Mouse (Mus musculus): Measurements from ENCODE around the gene Ldb3. TPM values are rescaled to one million over a fixed set of nuclear protein-coding genes. Genes with fewer than 3 reads are reported as not detected.

Gene Ldb3
- polyA plus RNA-seq (2014; fragmentation: Nextera tagmentation; extraction: Ambion mirVana) = 1.3 and 1.8 TPM in 2 replicates

DNA sequence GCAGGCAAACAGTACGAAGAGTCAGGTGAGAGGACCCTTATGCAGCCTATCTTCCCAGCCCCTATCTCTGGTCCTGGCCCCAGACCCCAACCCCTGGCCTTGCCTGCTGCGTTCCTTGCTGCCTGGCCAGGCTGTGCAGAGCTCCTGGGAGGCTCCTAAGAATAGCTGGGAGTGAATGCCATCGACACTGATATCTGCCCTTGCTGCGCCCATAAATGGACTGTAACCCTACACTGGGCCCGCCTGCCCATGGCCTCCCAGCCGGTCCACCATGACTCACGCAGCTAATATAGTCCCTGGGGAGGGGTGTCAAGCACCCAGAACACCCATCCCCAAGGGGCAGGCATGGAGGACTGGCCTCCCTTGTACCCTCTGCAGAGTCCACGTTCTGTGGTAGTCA is at the start of gene Ldb3:
Ldb3 (minus strand) TSS at position 185 of the 400 bp plus-strand sequence.
- no peak within 1 kb of the TSS for H3K9ac ChIP-seq (replicated peaks; ENCODE audit: low read depth, low read length)
- H3K4me2 ChIP-seq (replicated peaks; ENCODE audit: low read depth, low read length) = no peak within 1 kb of the TSS
- 49% methylated on average over 8 of the region's 8 CpGs for WGBS
- no peaks in the 10 kb centered on the region for H3K27me3 ChIP-seq (ENCODE audit: control insufficient read depth, insufficient read depth, low read length)
- H3K27ac ChIP-seq (ENCODE audit: low read length) = no peak within 1 kb of the TSS
- H3K4me3 ChIP-seq (ENCODE audit: low read depth, low read length) = no peak within 1 kb of the TSS
- peaks cover 5% of the 10 kb centered on the region; the same call in 1 of the 2 replicates for H3K4me1 ChIP-seq (ENCODE audit: control insufficient read depth, insufficient read depth, low read length)
- ATAC-seq (ENCODE audit: insufficient number of reproducible peaks, insufficient read depth, low FRiP score, low read depth) = no peak
- H3K36me3 ChIP-seq (ENCODE audit: control insufficient read depth, insufficient read depth, low read length) = no peaks in the 10 kb centered on the region
- no peaks in the 10 kb centered on the region for H3K9me3 ChIP-seq (ENCODE audit: control insufficient read depth, low read depth, low read length)

DNA sequence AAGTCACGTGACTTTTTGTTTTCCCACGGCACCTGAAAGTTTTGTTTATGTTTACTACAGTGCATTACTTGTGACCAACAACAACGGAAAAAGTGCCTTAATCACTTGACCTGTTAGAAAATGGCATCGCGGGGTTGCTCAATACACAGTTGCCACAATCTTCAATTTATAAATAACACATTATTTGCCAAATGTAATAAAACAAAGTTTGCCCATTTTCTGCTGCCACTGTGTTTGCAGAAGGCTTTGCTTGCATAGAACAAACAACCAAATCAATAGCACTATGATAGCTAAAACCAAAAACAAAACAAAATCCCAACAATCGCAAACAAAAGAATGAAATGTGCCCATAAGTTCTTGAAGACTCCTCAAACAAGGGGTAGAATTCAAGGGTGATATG is 47.2 kb upstream of the Ldb3 start:
- no peak overlapping the region for H3K9ac ChIP-seq (replicated peaks; ENCODE audit: low read depth, low read length)
- H3K27me3 ChIP-seq (ENCODE audit: control insufficient read depth, insufficient read depth, low read length) = no peaks in the 10 kb centered on the region
- H3K4me1 ChIP-seq (ENCODE audit: control insufficient read depth, insufficient read depth, low read length) = no peaks in the 10 kb centered on the region
- no peak overlapping the region for H3K4me3 ChIP-seq (ENCODE audit: low read depth, low read length)
- H3K27ac ChIP-seq (ENCODE audit: low read length) = no peak overlapping the region
- H3K36me3 ChIP-seq (ENCODE audit: control insufficient read depth, insufficient read depth, low read length) = no peaks in the 10 kb centered on the region
- ATAC-seq (ENCODE audit: insufficient number of reproducible peaks, insufficient read depth, low FRiP score, low read depth) = no peak
- no peaks in the 10 kb centered on the region for H3K9me3 ChIP-seq (ENCODE audit: control insufficient read depth, low read depth, low read length)
- WGBS = 77% methylated on average over 6 of the region's 6 CpGs
- no peak overlapping the region for H3K4me2 ChIP-seq (replicated peaks; ENCODE audit: low read depth, low read length)

GRCm38 (mm10) chr14:34635192-34635591 is 46.7 kb upstream of the Ldb3 start:
- no peaks in the 10 kb centered on the region for H3K36me3 ChIP-seq (ENCODE audit: control insufficient read depth, insufficient read depth, low read length)
- H3K27ac ChIP-seq (ENCODE audit: low read length) = no peak overlapping the region
- H3K4me3 ChIP-seq (ENCODE audit: low read depth, low read length) = no peak overlapping the region
- no peaks in the 10 kb centered on the region for H3K4me1 ChIP-seq (ENCODE audit: control insufficient read depth, insufficient read depth, low read length)
- no peaks in the 10 kb centered on the region for H3K27me3 ChIP-seq (ENCODE audit: control insufficient read depth, insufficient read depth, low read length)
- no peak overlapping the region for H3K9ac ChIP-seq (replicated peaks; ENCODE audit: low read depth, low read length)
- ATAC-seq (ENCODE audit: insufficient number of reproducible peaks, insufficient read depth, low FRiP score, low read depth) = no peak
- no peak overlapping the region for H3K4me2 ChIP-seq (replicated peaks; ENCODE audit: low read depth, low read length)
- H3K9me3 ChIP-seq (ENCODE audit: control insufficient read depth, low read depth, low read length) = no peaks in the 10 kb centered on the region
- 32% methylated on average over 7 of the region's 7 CpGs for WGBS

GRCm38 (mm10) chr14:34632722-34633448 is 44.4 kb upstream of the Ldb3 start:
- no peaks in the 10 kb centered on the region for H3K36me3 ChIP-seq (ENCODE audit: control insufficient read depth, insufficient read depth, low read length)
- H3K4me2 ChIP-seq (replicated peaks; ENCODE audit: low read depth, low read length) = no peak overlapping the region
- H3K9ac ChIP-seq (replicated peaks; ENCODE audit: low read depth, low read length) = no peak overlapping the region
- 65% methylated on average over 10 of the region's 10 CpGs for WGBS
- H3K27ac ChIP-seq (ENCODE audit: low read length) = no peak overlapping the region
- H3K4me3 ChIP-seq (ENCODE audit: low read depth, low read length) = no peak overlapping the region
- H3K9me3 ChIP-seq (ENCODE audit: control insufficient read depth, low read depth, low read length) = no peaks in the 10 kb centered on the region
- no peaks in the 10 kb centered on the region for H3K27me3 ChIP-seq (ENCODE audit: control insufficient read depth, insufficient read depth, low read length)
- ATAC-seq (ENCODE audit: insufficient number of reproducible peaks, insufficient read depth, low FRiP score, low read depth) = no peak
- no peaks in the 10 kb centered on the region for H3K4me1 ChIP-seq (ENCODE audit: control insufficient read depth, insufficient read depth, low read length)

DNA sequence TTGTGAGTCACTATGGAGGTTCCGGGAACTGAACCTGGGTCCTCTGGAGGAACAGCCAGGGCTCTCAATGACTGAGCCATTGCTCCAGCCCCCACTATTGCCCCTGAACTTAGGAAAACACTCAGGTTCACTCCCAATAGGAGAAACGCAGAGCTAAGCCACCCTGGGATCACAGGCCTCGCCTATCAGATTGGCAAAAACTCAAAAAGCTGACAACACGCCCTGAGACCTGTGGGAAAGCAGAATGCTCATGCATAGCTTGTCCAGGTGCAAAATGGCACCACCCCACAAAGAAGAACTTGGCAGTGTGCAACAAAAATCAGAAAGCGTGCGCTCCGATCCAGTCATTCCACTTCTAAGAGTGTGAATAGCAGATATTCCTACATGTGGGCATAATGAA is 38.3 kb upstream of the Ldb3 start:
- no peaks in the 10 kb centered on the region for H3K36me3 ChIP-seq (ENCODE audit: control insufficient read depth, insufficient read depth, low read length)
- no peaks in the 10 kb centered on the region for H3K9me3 ChIP-seq (ENCODE audit: control insufficient read depth, low read depth, low read length)
- H3K4me3 ChIP-seq (ENCODE audit: low read depth, low read length) = no peak overlapping the region
- no peaks in the 10 kb centered on the region for H3K4me1 ChIP-seq (ENCODE audit: control insufficient read depth, insufficient read depth, low read length)
- H3K9ac ChIP-seq (replicated peaks; ENCODE audit: low read depth, low read length) = no peak overlapping the region
- WGBS = 76% methylated on average over 7 of the region's 7 CpGs
- H3K4me2 ChIP-seq (replicated peaks; ENCODE audit: low read depth, low read length) = no peak overlapping the region
- H3K27ac ChIP-seq (ENCODE audit: low read length) = no peak overlapping the region
- no peak for ATAC-seq (ENCODE audit: insufficient number of reproducible peaks, insufficient read depth, low FRiP score, low read depth)
- H3K27me3 ChIP-seq (ENCODE audit: control insufficient read depth, insufficient read depth, low read length) = no peaks in the 10 kb centered on the region

GRCm38 (mm10) chr14:34623531-34624210 is 35.2 kb upstream of the Ldb3 start:
- H3K4me1 ChIP-seq (ENCODE audit: control insufficient read depth, insufficient read depth, low read length) = no peaks in the 10 kb centered on the region
- no peaks in the 10 kb centered on the region for H3K27me3 ChIP-seq (ENCODE audit: control insufficient read depth, insufficient read depth, low read length)
- no peak overlapping the region for H3K9ac ChIP-seq (replicated peaks; ENCODE audit: low read depth, low read length)
- no peak overlapping the region for H3K4me2 ChIP-seq (replicated peaks; ENCODE audit: low read depth, low read length)
- no peaks in the 10 kb centered on the region for H3K9me3 ChIP-seq (ENCODE audit: control insufficient read depth, low read depth, low read length)
- no peak overlapping the region for H3K4me3 ChIP-seq (ENCODE audit: low read depth, low read length)
- WGBS = 67% methylated on average over 16 of the region's 16 CpGs
- H3K36me3 ChIP-seq (ENCODE audit: control insufficient read depth, insufficient read depth, low read length) = no peaks in the 10 kb centered on the region
- H3K27ac ChIP-seq (ENCODE audit: low read length) = no peak overlapping the region
- no peak for ATAC-seq (ENCODE audit: insufficient number of reproducible peaks, insufficient read depth, low FRiP score, low read depth)

DNA sequence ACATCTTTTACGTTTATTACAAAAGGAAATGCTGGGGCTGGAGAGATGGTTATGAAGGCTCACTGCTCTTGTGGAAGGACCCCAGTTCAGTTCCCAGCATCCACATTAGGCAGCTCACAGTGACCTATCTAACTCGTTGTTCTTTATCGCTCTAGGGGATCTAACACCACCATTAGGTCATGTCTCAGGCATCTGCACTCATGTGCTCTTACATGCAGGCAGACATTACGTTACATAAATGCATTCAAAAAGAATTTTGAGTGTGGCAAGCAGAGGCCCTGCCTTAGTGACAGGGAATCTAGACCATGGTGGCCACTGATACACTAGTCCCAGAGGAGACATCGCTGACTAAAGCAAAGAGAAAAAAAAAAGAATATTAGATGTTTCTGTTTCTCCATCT is 34.6 kb upstream of the Ldb3 start:
- Histone ChIP-seq H3K27ac (ENCODE audit: low read length) (no peak overlapping the region), H3K4me1 (ENCODE audit: control insufficient read depth, insufficient read depth, low read length) (no peaks in the 10 kb centered on the region), H3K9ac (replicated peaks; ENCODE audit: low read depth, low read length) (no peak overlapping the region), H3K27me3 (ENCODE audit: control insufficient read depth, insufficient read depth, low read length) (no peaks in the 10 kb centered on the region), H3K36me3 (ENCODE audit: control insufficient read depth, insufficient read depth, low read length) (no peaks in the 10 kb centered on the region), H3K9me3 (ENCODE audit: control insufficient read depth, low read depth, low read length) (no peaks in the 10 kb centered on the region), H3K4me3 (ENCODE audit: low read depth, low read length) (no peak overlapping the region), H3K4me2 (replicated peaks; ENCODE audit: low read depth, low read length) (no peak overlapping the region)
- no peak for ATAC-seq (ENCODE audit: insufficient number of reproducible peaks, insufficient read depth, low FRiP score, low read depth)
- WGBS = 81% methylated on average over 5 of the region's 5 CpGs

- no peak for ATAC-seq (ENCODE audit: insufficient number of reproducible peaks, insufficient read depth, low FRiP score, low read depth)
- H3K9ac ChIP-seq (replicated peaks; ENCODE audit: low read depth, low read length) = no peak overlapping the region
Measured at GRCm38 (mm10) chr14:34620611-34621376, 32.3 kb upstream of the Ldb3 start.

More at GRCm38 (mm10) chr14:34620611-34621376, 32.3 kb upstream of the Ldb3 start:
- H3K4me1 ChIP-seq (ENCODE audit: control insufficient read depth, insufficient read depth, low read length) = no peaks in the 10 kb centered on the region
- no peak overlapping the region for H3K4me2 ChIP-seq (replicated peaks; ENCODE audit: low read depth, low read length)
- no peaks in the 10 kb centered on the region for H3K9me3 ChIP-seq (ENCODE audit: control insufficient read depth, low read depth, low read length)
- 39% methylated on average over 10 of the region's 10 CpGs for WGBS
- H3K4me3 ChIP-seq (ENCODE audit: low read depth, low read length) = no peak overlapping the region
- no peaks in the 10 kb centered on the region for H3K27me3 ChIP-seq (ENCODE audit: control insufficient read depth, insufficient read depth, low read length)
- no peak overlapping the region for H3K27ac ChIP-seq (ENCODE audit: low read length)
- H3K36me3 ChIP-seq (ENCODE audit: control insufficient read depth, insufficient read depth, low read length) = no peaks in the 10 kb centered on the region

Measured in stomach, embryonic 14.5 days (tissue).